Mouse (Mus musculus): Measurements from ENCODE around the gene Gcg. TPM values are rescaled to one million over a fixed set of nuclear protein-coding genes. Genes with fewer than 3 reads are reported as not detected.

Gene Gcg
- polyA plus RNA-seq, 1 experiment from 2014 or later = 0.21 TPM

GRCm38 (mm10) chr2:62503326-62503725 is 19.9 kb upstream of the Gcg start:
- no peak overlapping the region for H3K4me2 ChIP-seq (ENCODE audit: low read depth, low read length)
- no peak for ATAC-seq (ENCODE audit: low read depth)
- H3K27me3 ChIP-seq (ENCODE audit: control insufficient read depth, insufficient read depth, low read length) = no peaks in the 10 kb centered on the region
- 83% methylated on average over 5 of the region's 5 CpGs for WGBS
- H3K27ac ChIP-seq (ENCODE audit: low read depth, low read length) = no peak overlapping the region
- no peak overlapping the region for H3K4me3 ChIP-seq (ENCODE audit: low read depth, low read length)
- H3K4me1 ChIP-seq (ENCODE audit: control insufficient read depth, insufficient read depth, low read length) = no peaks in the 10 kb centered on the region
- no peaks in the 10 kb centered on the region for H3K9me3 ChIP-seq (ENCODE audit: control insufficient read depth, low read length)
- H3K36me3 ChIP-seq (ENCODE audit: control insufficient read depth, insufficient read depth, low read length) = no peaks in the 10 kb centered on the region
- no peak overlapping the region for H3K9ac ChIP-seq (replicated peaks; ENCODE audit: low read depth, low read length)

DNA sequence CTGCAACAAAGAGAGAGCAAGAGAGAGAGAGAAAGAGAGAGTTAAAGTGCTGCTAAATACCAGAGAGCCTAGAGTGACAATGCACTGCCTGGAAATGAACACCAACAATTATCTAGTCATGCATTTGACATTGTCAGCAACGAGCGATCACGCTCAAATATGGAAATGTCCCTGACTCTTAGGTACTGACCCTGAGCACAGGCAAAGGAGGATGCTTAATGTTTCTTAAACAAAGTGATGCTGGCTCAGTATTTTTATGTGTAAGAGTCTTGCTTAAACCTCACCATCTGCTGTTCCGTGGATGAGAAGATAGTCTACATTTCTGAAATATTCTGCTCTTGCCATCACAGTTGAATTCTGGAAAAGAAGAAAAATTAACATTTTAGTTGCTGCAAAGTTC is 19.1 kb upstream of the Gcg start:
- H3K27me3 ChIP-seq (ENCODE audit: control insufficient read depth, insufficient read depth, low read length) = no peaks in the 10 kb centered on the region
- H3K4me1 ChIP-seq (ENCODE audit: control insufficient read depth, insufficient read depth, low read length) = no peaks in the 10 kb centered on the region
- H3K4me3 ChIP-seq (ENCODE audit: low read depth, low read length) = no peak overlapping the region
- H3K27ac ChIP-seq (ENCODE audit: low read depth, low read length) = no peak overlapping the region
- H3K36me3 ChIP-seq (ENCODE audit: control insufficient read depth, insufficient read depth, low read length) = no peaks in the 10 kb centered on the region
- 90% methylated on average over 4 of the region's 4 CpGs for WGBS
- no peaks in the 10 kb centered on the region for H3K9me3 ChIP-seq (ENCODE audit: control insufficient read depth, low read length)
- no peak for ATAC-seq (ENCODE audit: low read depth)
- H3K9ac ChIP-seq (replicated peaks; ENCODE audit: low read depth, low read length) = no peak overlapping the region
- H3K4me2 ChIP-seq (ENCODE audit: low read depth, low read length) = no peak overlapping the region

- WGBS = 89% methylated on average over 5 of the region's 5 CpGs
- Histone ChIP-seq H3K9me3 (ENCODE audit: control insufficient read depth, low read length) (no peaks in the 10 kb centered on the region), H3K4me1 (ENCODE audit: control insufficient read depth, insufficient read depth, low read length) (no peaks in the 10 kb centered on the region), H3K4me3 (ENCODE audit: low read depth, low read length) (no peak overlapping the region), H3K4me2 (ENCODE audit: low read depth, low read length) (no peak overlapping the region), H3K27ac (ENCODE audit: low read depth, low read length) (no peak overlapping the region), H3K9ac (replicated peaks; ENCODE audit: low read depth, low read length) (no peak overlapping the region), H3K36me3 (ENCODE audit: control insufficient read depth, insufficient read depth, low read length) (no peaks in the 10 kb centered on the region), H3K27me3 (ENCODE audit: control insufficient read depth, insufficient read depth, low read length) (no peaks in the 10 kb centered on the region)
- ATAC-seq (ENCODE audit: low read depth) = no peak
These were observed 15.4 kb upstream of the Gcg start for GRCm38 (mm10) chr2:62498821-62499220.

GRCm38 (mm10) chr2:62498086-62498485 is 14.6 kb upstream of the Gcg start:
- Histone ChIP-seq H3K4me1 (ENCODE audit: control insufficient read depth, insufficient read depth, low read length) (no peaks in the 10 kb centered on the region), H3K36me3 (ENCODE audit: control insufficient read depth, insufficient read depth, low read length) (no peaks in the 10 kb centered on the region), H3K4me2 (ENCODE audit: low read depth, low read length) (no peak overlapping the region), H3K9ac (replicated peaks; ENCODE audit: low read depth, low read length) (no peak overlapping the region), H3K27me3 (ENCODE audit: control insufficient read depth, insufficient read depth, low read length) (no peaks in the 10 kb centered on the region), H3K4me3 (ENCODE audit: low read depth, low read length) (no peak overlapping the region), H3K27ac (ENCODE audit: low read depth, low read length) (no peak overlapping the region), H3K9me3 (ENCODE audit: control insufficient read depth, low read length) (no peaks in the 10 kb centered on the region)
- 85% methylated on average over 4 of the region's 4 CpGs for WGBS
- no peak for ATAC-seq (ENCODE audit: low read depth)

DNA sequence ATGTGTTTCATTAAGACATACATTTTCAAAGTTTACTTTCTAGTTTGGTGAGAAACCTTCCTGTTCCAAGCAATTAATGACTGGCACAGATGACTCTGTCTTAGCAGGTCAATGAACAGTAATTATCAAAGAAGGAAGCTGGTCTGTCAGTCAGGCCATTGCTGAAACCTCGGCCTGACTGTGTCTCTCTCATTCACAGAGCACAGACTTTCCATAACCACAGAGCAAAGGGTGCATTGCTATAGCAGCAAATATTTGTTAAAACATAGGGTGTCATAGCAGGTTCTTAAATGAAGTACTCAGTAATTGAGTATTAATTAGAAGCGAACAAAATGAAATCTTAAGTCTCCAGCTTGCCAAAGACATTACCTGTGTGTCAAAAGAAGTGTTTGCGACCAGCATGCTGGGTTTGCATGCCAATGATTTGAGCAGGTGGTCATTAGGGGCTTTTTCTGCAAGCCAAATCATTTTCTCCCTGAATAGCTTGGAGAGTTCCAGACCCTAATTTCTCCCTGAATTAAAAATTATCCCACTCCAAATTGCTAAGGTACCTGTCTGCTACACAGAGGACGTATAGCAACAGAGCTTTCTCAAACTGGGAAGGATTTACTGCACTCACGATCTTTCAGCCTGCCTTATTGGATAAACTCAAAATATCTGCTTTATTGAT is 14.0 kb upstream of the Gcg start:
- Histone ChIP-seq H3K4me2 (ENCODE audit: low read depth, low read length) (no peak overlapping the region), H3K27ac (ENCODE audit: low read depth, low read length) (no peak overlapping the region), H3K9ac (replicated peaks; ENCODE audit: low read depth, low read length) (no peak overlapping the region), H3K4me3 (ENCODE audit: low read depth, low read length) (no peak overlapping the region), H3K27me3 (ENCODE audit: control insufficient read depth, insufficient read depth, low read length) (no peaks in the 10 kb centered on the region), H3K36me3 (ENCODE audit: control insufficient read depth, insufficient read depth, low read length) (no peaks in the 10 kb centered on the region), H3K9me3 (ENCODE audit: control insufficient read depth, low read length) (no peaks in the 10 kb centered on the region), H3K4me1 (ENCODE audit: control insufficient read depth, insufficient read depth, low read length) (no peaks in the 10 kb centered on the region)
- WGBS = 72% methylated on average over 5 of the region's 5 CpGs
- ATAC-seq (ENCODE audit: low read depth) = no peak

- Histone ChIP-seq H3K9ac (replicated peaks; ENCODE audit: low read depth, low read length) (no peak overlapping the region), H3K27me3 (ENCODE audit: control insufficient read depth, insufficient read depth, low read length) (no peaks in the 10 kb centered on the region), H3K36me3 (ENCODE audit: control insufficient read depth, insufficient read depth, low read length) (no peaks in the 10 kb centered on the region), H3K27ac (ENCODE audit: low read depth, low read length) (no peak overlapping the region), H3K4me1 (ENCODE audit: control insufficient read depth, insufficient read depth, low read length) (no peaks in the 10 kb centered on the region), H3K4me3 (ENCODE audit: low read depth, low read length) (no peak overlapping the region), H3K9me3 (ENCODE audit: control insufficient read depth, low read length) (no peaks in the 10 kb centered on the region), H3K4me2 (ENCODE audit: low read depth, low read length) (no peak overlapping the region)
- no peak for ATAC-seq (ENCODE audit: low read depth)
- WGBS = 79% methylated on average over 4 of the region's 4 CpGs
These were observed 12.0 kb upstream of the Gcg start for GRCm38 (mm10) chr2:62495407-62495806.

- WGBS = 92% methylated on average over 6 of the region's 6 CpGs
- no peaks in the 10 kb centered on the region for H3K4me1 ChIP-seq (ENCODE audit: control insufficient read depth, insufficient read depth, low read length)
- ATAC-seq (ENCODE audit: low read depth) = no peak
These were observed 6.4 kb upstream of the Gcg start for GRCm38 (mm10) chr2:62489832-62490231.

DNA sequence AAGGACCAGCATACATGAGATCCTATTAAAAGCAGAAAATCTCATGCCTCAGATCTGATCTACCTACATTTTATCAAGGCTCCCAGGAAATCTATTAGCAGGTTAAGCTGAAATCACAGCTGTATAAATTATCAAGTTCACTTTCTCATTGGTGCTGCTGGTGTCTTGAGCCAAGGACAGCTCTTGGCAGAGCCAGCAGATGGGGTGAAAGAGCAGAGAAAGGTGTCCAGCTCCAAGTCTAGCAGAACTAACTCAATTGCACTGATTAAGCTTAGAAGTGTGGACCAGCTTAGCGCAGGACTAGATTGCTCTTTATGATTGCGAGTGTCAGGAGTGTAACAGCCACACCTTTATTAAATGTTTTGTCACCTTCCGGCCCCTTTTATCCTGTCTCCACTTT is 1.5 kb upstream of the Gcg start:
- Histone ChIP-seq H3K4me2 (ENCODE audit: low read depth, low read length) (no peak overlapping the region), H3K27ac (ENCODE audit: low read depth, low read length) (no peak overlapping the region), H3K9me3 (ENCODE audit: control insufficient read depth, low read length) (no peaks in the 10 kb centered on the region), H3K36me3 (ENCODE audit: control insufficient read depth, insufficient read depth, low read length) (no peaks in the 10 kb centered on the region), H3K4me1 (ENCODE audit: control insufficient read depth, insufficient read depth, low read length) (no peaks in the 10 kb centered on the region), H3K27me3 (ENCODE audit: control insufficient read depth, insufficient read depth, low read length) (no peaks in the 10 kb centered on the region), H3K4me3 (ENCODE audit: low read depth, low read length) (no peak overlapping the region), H3K9ac (replicated peaks; ENCODE audit: low read depth, low read length) (no peak overlapping the region)
- no peak for ATAC-seq (ENCODE audit: low read depth)
- WGBS = 88% methylated on average over 3 of the region's 3 CpGs

More at GRCm38 (mm10) chr2:62489832-62490231, 6.4 kb upstream of the Gcg start:
- Histone ChIP-seq H3K27ac (ENCODE audit: low read depth, low read length) (no peak overlapping the region), H3K4me3 (ENCODE audit: low read depth, low read length) (no peak overlapping the region), H3K9ac (replicated peaks; ENCODE audit: low read depth, low read length) (no peak overlapping the region), H3K36me3 (ENCODE audit: control insufficient read depth, insufficient read depth, low read length) (no peaks in the 10 kb centered on the region), H3K9me3 (ENCODE audit: control insufficient read depth, low read length) (no peaks in the 10 kb centered on the region), H3K27me3 (ENCODE audit: control insufficient read depth, insufficient read depth, low read length) (no peaks in the 10 kb centered on the region), H3K4me2 (ENCODE audit: low read depth, low read length) (no peak overlapping the region)

GRCm38 (mm10) chr2:62480285-62481198 is 2.9 kb downstream of the Gcg start:
- Histone ChIP-seq H3K36me3 (ENCODE audit: control insufficient read depth, insufficient read depth, low read length) (no peaks in the 10 kb centered on the region), H3K4me1 (ENCODE audit: control insufficient read depth, insufficient read depth, low read length) (no peaks in the 10 kb centered on the region), H3K4me2 (ENCODE audit: low read depth, low read length) (no peak overlapping the region), H3K4me3 (ENCODE audit: low read depth, low read length) (no peak overlapping the region), H3K9me3 (ENCODE audit: control insufficient read depth, low read length) (no peaks in the 10 kb centered on the region), H3K27ac (ENCODE audit: low read depth, low read length) (no peak overlapping the region), H3K27me3 (ENCODE audit: control insufficient read depth, insufficient read depth, low read length) (no peaks in the 10 kb centered on the region), H3K9ac (replicated peaks; ENCODE audit: low read depth, low read length) (no peak overlapping the region)
- WGBS = 60% methylated on average over 9 of the region's 9 CpGs
- peak; percentile 41; the same call in 1 of the 2 replicates for ATAC-seq (ENCODE audit: low read depth)

Data from neural tube, embryonic 14.5 days (tissue).